Mouse (Mus musculus) limb, embryonic 13.5 days (tissue): ENCODE data around the gene Alg12. TPM values are rescaled to one million over a fixed set of nuclear protein-coding genes. Genes with fewer than 3 reads are reported as not detected.

Source experiments
- ATAC-seq: fragments of 200-750 bp; cut with Nextera tagmentation; 2 replicates; pipeline ENCODE4 v1.8.0; 2017; ENCODE audit warnings: low read depth, moderate number of reproducible peaks, moderate TSS enrichment; ENCODE audit not compliant: low FRiP score
- H3K27ac ChIP-seq: fragments of 300-500 bp; sonication (generic); 2 replicates; pipeline ENCODE4 v1.5.1; 2015; ENCODE audit warnings: inconsistent platforms, mild to moderate bottlenecking, moderate library complexity
- H3K27me3 ChIP-seq: fragments of 300-500 bp; sonication (generic); 2 replicates; pipeline ENCODE4 v1.6.1; 2015; ENCODE audit warnings: mild to moderate bottlenecking, inconsistent platforms
- H3K36me3 ChIP-seq: fragments of 300-500 bp; sonication (generic); 2 replicates; pipeline ENCODE4 v1.6.1; 2015; ENCODE audit warnings: inconsistent platforms, mild to moderate bottlenecking, moderate library complexity
- H3K4me1 ChIP-seq: fragments of 300-500 bp; sonication (generic); 2 replicates; pipeline ENCODE4 v1.6.1; 2015; ENCODE audit warnings: inconsistent platforms
- H3K4me2 ChIP-seq: fragments of 300-500 bp; sonication (generic); replicated peaks from 2 replicates; pipeline ENCODE4 v1.6.1; 2015; ENCODE audit warnings: inconsistent platforms, mild to moderate bottlenecking, moderate library complexity
- H3K4me3 ChIP-seq: fragments of 300-500 bp; sonication (generic); 2 replicates; pipeline ENCODE4 v1.5.1; 2015; ENCODE audit warnings: moderate library complexity, mild to moderate bottlenecking, inconsistent platforms
- H3K9ac ChIP-seq: fragments of 300-500 bp; sonication (generic); 2 replicates; pipeline ENCODE4 v1.6.1; 2015; ENCODE audit warnings: mild to moderate bottlenecking, inconsistent platforms
- H3K9me3 ChIP-seq: fragments of 300-500 bp; sonication (generic); 2 replicates; pipeline ENCODE4 v1.6.1; 2016; ENCODE audit warnings: inconsistent platforms
- WGBS: fragments of 180-500 bp; shearing (Covaris S2); methylation state at CpG from one replicate; pipeline ENCODE4 v1.1.7; 2015; 5-methylcytosine and 5-hydroxymethylcytosine counted together
- polyA plus RNA-seq: library from polyadenylated mRNA; unstranded; fragments of >200 nt; fragmentation: Nextera tagmentation; extraction: Ambion mirVana; gene quantifications from 2 replicates; pipeline ENCODE4 v1.2.1, GENCODE M21; 2015

Alg12 gene
- polyA plus RNA-seq, 1 experiment from 2014 or later: 11.6 TPM

GRCm38 (mm10) chr15:88851507-88852149, 32.5 kb upstream of the Alg12 start:
- H3K36me3 ChIP-seq: no peaks in the 10 kb centered on the region
- H3K4me3 ChIP-seq: no peak overlapping the region
- H3K4me1 ChIP-seq: peaks cover 38% of the 10 kb centered on the region
- H3K9me3 ChIP-seq: no peaks in the 10 kb centered on the region
- ATAC-seq: no peak
- no peak overlapping the region for H3K4me2 ChIP-seq
- 69% methylated on average over 10 of the region's 10 CpGs for WGBS
- no peak overlapping the region for H3K9ac ChIP-seq
- H3K27ac ChIP-seq: no peak overlapping the region; the same call in 1 of the 2 replicates
- no peaks in the 10 kb centered on the region for H3K27me3 ChIP-seq

GRCm38 (mm10) chr15:88851076-88851475, 32.0 kb upstream of the Alg12 start:
- Histone ChIP-seq H3K4me2 (no peak overlapping the region), H3K27ac (no peak overlapping the region; the same call in 1 of the 2 replicates), H3K27me3 (no peaks in the 10 kb centered on the region), H3K4me3 (no peak overlapping the region), H3K36me3 (no peaks in the 10 kb centered on the region), H3K4me1 (peaks cover 38% of the 10 kb centered on the region), H3K9ac (no peak overlapping the region), H3K9me3 (no peaks in the 10 kb centered on the region)
- 50% methylated on average over 3 of the region's 3 CpGs for WGBS
- no peak for ATAC-seq

DNA sequence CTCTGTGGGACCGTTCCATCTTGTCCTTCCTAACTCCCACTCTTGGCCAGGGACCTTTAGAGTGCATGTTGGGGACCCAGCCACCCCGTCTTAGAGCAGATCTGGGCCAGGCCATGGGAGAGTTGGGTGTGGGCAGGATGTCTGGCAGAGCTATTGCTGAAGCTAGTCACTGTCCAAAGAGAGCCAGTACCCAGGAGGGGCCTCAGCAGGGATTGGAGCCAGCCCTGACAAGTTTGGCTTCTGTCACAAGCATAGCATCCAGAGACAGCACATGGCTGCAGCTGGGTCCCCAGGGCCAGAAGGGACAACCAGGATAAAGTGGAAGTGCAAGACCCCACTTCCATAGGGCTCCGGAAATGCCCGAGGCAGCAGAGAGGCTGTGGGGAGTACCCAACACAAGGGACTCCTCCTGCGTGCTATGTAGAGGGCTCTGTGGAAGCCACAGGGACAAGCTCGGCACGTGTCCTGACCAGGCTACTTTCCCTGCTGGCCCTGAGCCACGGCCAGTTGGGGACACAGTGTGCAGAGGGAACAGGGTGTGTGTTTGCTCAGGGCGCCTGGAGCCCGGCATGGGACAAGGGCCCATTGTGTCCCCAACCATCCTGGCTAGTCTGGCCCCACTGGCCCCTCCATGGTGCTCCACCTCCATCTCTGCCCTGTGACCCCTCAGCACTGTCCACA, 31.2 kb upstream of the Alg12 start:
- Histone ChIP-seq H3K36me3 (no peaks in the 10 kb centered on the region), H3K4me2 (no peak overlapping the region), H3K27ac (no peak overlapping the region; the same call in 1 of the 2 replicates), H3K4me1 (peaks cover 31% of the 10 kb centered on the region), H3K9ac (0 out of 2 replicates have a peak overlapping the region, but pooled peaks have one; percentile 31), H3K4me3 (no peak overlapping the region), H3K27me3 (no peaks in the 10 kb centered on the region), H3K9me3 (no peaks in the 10 kb centered on the region)
- no peak for ATAC-seq
- WGBS: 65% methylated on average over 10 of the region's 10 CpGs

GRCm38 (mm10) chr15:88849621-88850020, 30.5 kb upstream of the Alg12 start:
- H3K4me3 ChIP-seq: no peak overlapping the region
- H3K27me3 ChIP-seq: no peaks in the 10 kb centered on the region
- H3K36me3 ChIP-seq: no peaks in the 10 kb centered on the region
- H3K27ac ChIP-seq: no peak overlapping the region
- no peak overlapping the region for H3K9ac ChIP-seq
- H3K4me1 ChIP-seq: peaks cover 24% of the 10 kb centered on the region
- H3K9me3 ChIP-seq: no peaks in the 10 kb centered on the region
- WGBS: 86% methylated on average over 2 of the region's 2 CpGs
- H3K4me2 ChIP-seq: no peak overlapping the region
- no peak for ATAC-seq

DNA sequence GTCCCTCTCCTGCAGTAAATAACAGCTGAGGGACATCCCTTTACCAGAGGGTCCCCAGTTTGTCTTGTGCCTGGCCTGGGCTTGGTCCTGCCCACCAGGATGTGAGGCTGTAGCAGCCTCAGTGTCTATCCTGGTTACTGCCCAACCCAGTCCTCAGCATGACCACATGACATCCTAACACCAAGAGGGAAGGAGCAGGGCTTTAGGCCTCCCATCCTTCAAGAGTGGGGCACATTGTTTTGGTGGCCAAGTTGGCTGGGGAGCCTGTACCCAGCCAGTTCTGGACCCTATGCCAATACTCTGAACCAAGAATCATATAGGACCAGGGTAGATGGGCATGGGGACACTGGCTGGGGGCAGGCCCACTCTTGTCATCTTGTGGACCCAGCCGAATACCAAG, 29.5 kb upstream of the Alg12 start:
- H3K9ac ChIP-seq: no peak overlapping the region
- H3K4me3 ChIP-seq: no peak overlapping the region
- H3K27ac ChIP-seq: no peak overlapping the region
- H3K27me3 ChIP-seq: no peaks in the 10 kb centered on the region
- no peaks in the 10 kb centered on the region for H3K9me3 ChIP-seq
- no peaks in the 10 kb centered on the region for H3K36me3 ChIP-seq
- no peak overlapping the region for H3K4me2 ChIP-seq
- WGBS: 92% methylated on average over 1 of the region's 1 CpGs
- ATAC-seq: no peak
- peaks cover 23% of the 10 kb centered on the region for H3K4me1 ChIP-seq

DNA sequence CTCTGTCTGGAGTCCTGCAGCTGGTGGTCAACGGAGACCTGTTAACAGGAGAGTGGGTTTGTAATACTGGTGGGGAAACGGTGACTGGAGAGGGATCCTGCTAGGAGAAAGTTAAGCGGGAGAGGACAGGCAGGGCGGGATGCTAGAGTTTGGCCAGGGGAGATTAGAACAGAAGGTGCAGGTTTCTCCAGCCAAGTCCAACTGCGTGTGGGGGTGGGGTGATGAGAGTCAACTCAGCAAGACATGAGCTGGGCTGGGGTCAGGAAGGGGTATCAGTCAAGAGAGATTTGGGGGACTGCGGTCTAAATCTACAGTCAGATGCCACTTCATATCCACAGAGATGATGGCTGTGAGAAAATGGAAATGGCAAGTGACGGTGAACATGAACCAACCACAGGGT, 25.8 kb upstream of the Alg12 start:
- ATAC-seq: no peak
- no peak overlapping the region for H3K4me2 ChIP-seq
- H3K4me1 ChIP-seq: peaks cover 40% of the 10 kb centered on the region
- no peak overlapping the region for H3K27ac ChIP-seq
- H3K27me3 ChIP-seq: no peaks in the 10 kb centered on the region
- WGBS: 91% methylated on average over 7 of the region's 7 CpGs
- no peak overlapping the region for H3K4me3 ChIP-seq
- H3K9ac ChIP-seq: no peak overlapping the region
- H3K9me3 ChIP-seq: no peaks in the 10 kb centered on the region
- H3K36me3 ChIP-seq: no peaks in the 10 kb centered on the region

- Histone ChIP-seq H3K9me3 (no peaks in the 10 kb centered on the region), H3K36me3 (no peaks in the 10 kb centered on the region), H3K4me2 (no peak overlapping the region), H3K4me1 (peaks cover 51% of the 10 kb centered on the region), H3K27ac (peak overlapping the region; percentile 63), H3K27me3 (no peaks in the 10 kb centered on the region), H3K9ac (no peak overlapping the region), H3K4me3 (no peak overlapping the region)
- ATAC-seq: peak; percentile 66
- WGBS: 19% methylated on average over 8 of the region's 8 CpGs
These were observed 24.5 kb upstream of the Alg12 start for GRCm38 (mm10) chr15:88843486-88844097.

- Histone ChIP-seq H3K27me3 (no peaks in the 10 kb centered on the region), H3K9ac (no peak overlapping the region), H3K27ac (peak overlapping the region; percentile 63; the same call in 1 of the 2 replicates), H3K36me3 (no peaks in the 10 kb centered on the region), H3K4me3 (no peak overlapping the region), H3K4me1 (peaks cover 60% of the 10 kb centered on the region), H3K9me3 (no peaks in the 10 kb centered on the region), H3K4me2 (no peak overlapping the region)
- ATAC-seq: no peak
- 74% methylated on average over 3 of the region's 3 CpGs for WGBS
These were observed 23.2 kb upstream of the Alg12 start for GRCm38 (mm10) chr15:88842300-88842673.

GRCm38 (mm10) chr15:88841580-88842299, 22.6 kb upstream of the Alg12 start:
- Histone ChIP-seq H3K4me3 (no peak overlapping the region), H3K27me3 (no peaks in the 10 kb centered on the region), H3K36me3 (no peaks in the 10 kb centered on the region), H3K27ac (no peak overlapping the region), H3K9me3 (no peaks in the 10 kb centered on the region), H3K4me2 (no peak overlapping the region), H3K9ac (no peak overlapping the region), H3K4me1 (peaks cover 64% of the 10 kb centered on the region)
- 80% methylated on average over 3 of the region's 3 CpGs for WGBS
- no peak for ATAC-seq

DNA sequence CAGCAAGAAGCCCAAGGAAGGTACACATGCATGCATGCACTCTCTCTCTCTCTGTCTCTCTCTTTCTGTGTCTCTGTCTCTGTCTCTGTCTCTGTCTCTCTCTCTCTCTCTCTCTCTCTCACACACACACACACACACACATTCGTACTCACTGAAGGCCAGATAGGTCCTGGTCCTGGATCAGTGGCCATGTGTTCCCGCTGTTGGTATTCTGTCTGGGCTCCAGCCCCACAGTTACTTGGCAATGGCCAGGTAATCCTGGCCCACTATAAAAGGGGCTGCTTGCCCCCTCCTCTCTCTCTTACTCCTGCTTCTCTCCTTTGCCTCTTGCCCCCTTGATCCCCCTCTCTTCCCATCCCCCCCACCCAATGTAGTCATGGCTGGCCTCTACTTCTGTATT, 22.0 kb upstream of the Alg12 start:
- H3K27ac ChIP-seq: no peak overlapping the region
- ATAC-seq: no peak
- H3K4me3 ChIP-seq: no peak overlapping the region
- H3K4me1 ChIP-seq: peaks cover 64% of the 10 kb centered on the region
- no peaks in the 10 kb centered on the region for H3K27me3 ChIP-seq
- H3K9me3 ChIP-seq: no peaks in the 10 kb centered on the region
- no peaks in the 10 kb centered on the region for H3K36me3 ChIP-seq
- 84% methylated on average over 2 of the region's 2 CpGs for WGBS
- no peak overlapping the region for H3K9ac ChIP-seq
- H3K4me2 ChIP-seq: no peak overlapping the region

- Histone ChIP-seq H3K9me3 (no peaks in the 10 kb centered on the region), H3K4me3 (no peak overlapping the region), H3K4me2 (0 out of 2 replicates have a peak overlapping the region, but pooled peaks have one; percentile 37), H3K27me3 (no peaks in the 10 kb centered on the region), H3K36me3 (no peaks in the 10 kb centered on the region), H3K27ac (peak overlapping the region; percentile 80), H3K4me1 (peaks cover 64% of the 10 kb centered on the region), H3K9ac (0 out of 2 replicates have a peak overlapping the region, but pooled peaks have one; percentile 25)
- ATAC-seq: no peak
- 59% methylated on average over 10 of the region's 10 CpGs for WGBS
These were observed 21.0 kb upstream of the Alg12 start for GRCm38 (mm10) chr15:88840126-88840525.

- peaks cover 64% of the 10 kb centered on the region for H3K4me1 ChIP-seq
- 15% methylated on average over 9 of the region's 9 CpGs for WGBS
- no peak overlapping the region for H3K4me3 ChIP-seq
- no peaks in the 10 kb centered on the region for H3K36me3 ChIP-seq
- no peaks in the 10 kb centered on the region for H3K27me3 ChIP-seq
- peak overlapping the region; percentile 31; the same call in 1 of the 2 replicates for H3K9ac ChIP-seq
- H3K9me3 ChIP-seq: no peaks in the 10 kb centered on the region
- H3K27ac ChIP-seq: peak overlapping the region; percentile 80
- peak overlapping the region; percentile 37 for H3K4me2 ChIP-seq
- peak; percentile 84 for ATAC-seq
These were observed 20.2 kb upstream of the Alg12 start for GRCm38 (mm10) chr15:88839271-88839670.
